Mouse (Mus musculus): ENCODE data around the gene Slc6a20a. TPM values are rescaled to one million over a fixed set of nuclear protein-coding genes. Genes with fewer than 3 reads are reported as not detected.
"Not testable (repeated sequence)": the region's sequence is repeated elsewhere in the genome, so short reads cannot be mapped to it uniquely, and the experiment has no call there.

Slc6a20a gene
- polyA plus RNA-seq (2012; rRNA removed), result 17.9 and 26.1 TPM in 2 replicates

DNA sequence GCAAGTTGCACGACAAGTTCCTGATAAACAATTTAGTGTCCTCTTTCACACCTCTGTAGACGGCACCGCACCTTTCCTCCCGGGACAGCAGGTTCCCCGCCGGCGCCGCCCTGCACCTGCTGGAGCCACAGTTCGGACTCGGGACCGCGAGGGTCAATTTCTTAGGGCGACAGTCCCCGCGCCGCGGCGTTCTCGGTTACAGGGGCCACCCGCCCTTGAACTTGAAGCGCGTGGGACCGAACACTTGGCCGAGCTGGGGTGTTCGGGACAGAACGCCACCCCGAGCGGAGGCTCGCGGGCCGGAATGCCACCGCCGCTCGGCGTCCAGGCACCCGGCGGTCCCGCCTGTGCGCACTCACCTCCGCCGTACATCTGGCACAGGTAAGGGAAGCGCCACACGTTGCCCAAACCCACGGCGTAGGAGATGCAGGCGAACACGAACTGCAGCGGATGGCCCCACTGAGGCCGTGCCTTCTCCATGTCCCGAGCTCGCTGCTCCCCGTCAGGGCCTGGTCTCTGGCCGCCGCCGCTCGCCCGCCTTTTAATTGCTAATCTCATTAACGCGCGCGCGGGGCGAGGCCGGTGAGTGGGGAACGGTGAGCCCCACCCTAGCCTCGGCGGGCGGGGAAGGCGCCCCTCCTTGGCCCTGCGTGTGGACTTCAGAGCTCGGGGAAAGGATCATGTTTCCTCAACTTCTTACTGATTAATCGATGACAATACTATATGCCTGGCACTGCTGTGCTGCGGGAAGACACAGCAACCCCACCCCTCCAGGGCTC, at the start of gene Slc6a20a, which contains the start of gene Ccr9:
TSS of gene Slc6a20a (minus strand) at position 559 of the 779 bp plus-strand sequence.
TSS of gene Ccr9 (plus strand) at position 113 of the 779 bp plus-strand sequence.
- DNase-seq (ENCODE audit: extremely low spot score in 1 of 2, low spot score in 1 of 2), result no peak

DNA sequence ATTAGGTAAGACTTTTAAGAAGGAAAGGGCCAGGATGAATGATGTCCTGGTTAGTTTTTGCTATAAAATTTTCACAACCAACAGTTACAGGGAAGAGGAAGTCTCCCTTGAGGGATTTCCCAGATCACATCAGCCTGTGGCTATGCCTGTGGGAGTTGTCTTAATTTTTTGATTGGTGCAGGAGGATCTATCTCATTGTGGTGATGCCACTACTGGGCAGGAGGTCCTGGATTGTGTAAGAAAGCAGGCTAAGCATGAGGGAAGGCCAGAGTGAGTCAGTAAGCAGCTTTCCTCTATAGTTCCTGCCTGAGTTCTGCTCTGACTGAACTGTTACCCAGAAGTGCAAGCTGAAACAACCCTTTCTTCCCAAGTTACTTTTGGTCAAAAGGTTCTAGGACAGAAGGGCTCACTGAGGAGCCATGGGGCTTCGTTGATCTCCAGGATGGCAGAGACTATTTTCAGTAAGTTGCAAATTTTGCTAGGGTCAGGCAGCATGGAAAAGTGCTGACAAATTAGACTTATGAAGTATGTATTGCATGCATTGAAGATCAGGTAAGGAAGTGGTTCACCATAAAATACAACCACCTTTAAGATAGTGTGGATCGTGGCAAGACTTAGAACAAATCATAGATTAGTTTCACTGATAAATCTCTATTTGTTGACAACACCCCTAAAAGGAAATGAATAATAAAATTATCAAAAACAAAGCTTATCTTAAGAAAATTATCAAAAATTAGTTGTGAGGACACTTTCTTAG, 44.2 kb upstream of the Slc6a20a start:
- DNase-seq (ENCODE audit: extremely low spot score in 1 of 2, low spot score in 1 of 2), result no peak

DNA sequence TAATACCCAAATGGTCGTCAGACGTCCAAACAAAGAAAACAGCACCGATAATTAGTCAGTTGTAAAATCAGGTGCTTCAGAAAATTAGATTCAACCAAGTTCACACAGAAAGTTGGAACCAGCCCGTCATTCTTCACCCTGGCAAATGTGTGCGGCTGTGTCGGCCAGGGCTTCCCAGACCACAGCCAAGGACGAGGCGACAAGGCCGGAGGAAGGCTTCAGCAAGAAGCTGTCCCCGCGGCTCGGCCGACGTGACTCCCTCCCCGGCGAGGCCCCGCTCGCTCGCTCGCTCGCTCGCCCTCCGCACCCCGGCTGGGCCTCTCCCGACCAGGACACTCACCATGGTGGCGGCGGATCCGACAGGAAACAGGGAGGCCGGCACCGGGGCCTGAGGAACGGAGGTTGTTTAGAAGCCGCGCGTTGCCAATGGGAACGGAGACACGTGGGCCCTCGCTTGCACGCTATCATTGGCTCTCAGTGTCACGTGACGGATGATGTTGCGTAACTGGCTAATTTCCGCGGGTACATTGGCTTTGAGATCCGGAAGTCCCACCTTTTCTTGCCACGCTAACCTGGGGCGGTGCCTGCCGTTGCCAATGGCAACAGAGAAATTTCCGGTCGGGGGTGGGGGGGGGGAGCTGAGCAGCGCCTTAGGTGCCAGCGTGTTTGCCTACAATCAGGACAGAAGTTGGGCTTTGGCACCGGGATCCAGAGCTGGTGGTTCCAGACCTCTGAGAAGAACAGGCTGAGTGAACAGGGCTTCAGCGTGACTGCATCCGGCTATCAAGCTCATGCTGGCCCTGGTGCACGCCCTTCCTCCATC, 38.7 kb upstream of the Slc6a20a start, which contains the start of gene Lztfl1:
TSS of gene Lztfl1 (minus strand) at position 512 of the 823 bp plus-strand sequence.
- peak; percentile 97 to 98 for DNase-seq (ENCODE audit: extremely low spot score in 1 of 2, low spot score in 1 of 2)

DNA sequence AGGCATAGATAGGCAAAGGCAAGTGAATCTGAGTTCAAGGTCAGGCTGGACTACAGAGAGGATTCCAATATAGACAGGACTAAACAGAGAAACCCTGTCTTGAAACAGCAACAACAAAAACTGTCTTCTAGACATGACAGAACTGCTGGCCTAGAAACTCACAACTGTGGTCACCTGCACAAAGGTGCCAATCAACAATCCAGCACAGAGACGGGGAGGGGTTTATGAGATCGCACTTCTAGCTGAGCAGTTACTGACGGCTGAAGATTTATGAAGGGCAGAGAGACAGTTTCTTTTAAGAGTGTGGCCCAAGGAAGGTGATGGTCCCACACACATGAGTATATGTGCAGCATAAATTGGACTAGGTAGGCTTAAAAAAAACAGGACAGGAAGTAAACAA, 37.6 kb upstream of the Slc6a20a start:
- no peak for DNase-seq (ENCODE audit: extremely low spot score in 1 of 2, low spot score in 1 of 2)

DNA sequence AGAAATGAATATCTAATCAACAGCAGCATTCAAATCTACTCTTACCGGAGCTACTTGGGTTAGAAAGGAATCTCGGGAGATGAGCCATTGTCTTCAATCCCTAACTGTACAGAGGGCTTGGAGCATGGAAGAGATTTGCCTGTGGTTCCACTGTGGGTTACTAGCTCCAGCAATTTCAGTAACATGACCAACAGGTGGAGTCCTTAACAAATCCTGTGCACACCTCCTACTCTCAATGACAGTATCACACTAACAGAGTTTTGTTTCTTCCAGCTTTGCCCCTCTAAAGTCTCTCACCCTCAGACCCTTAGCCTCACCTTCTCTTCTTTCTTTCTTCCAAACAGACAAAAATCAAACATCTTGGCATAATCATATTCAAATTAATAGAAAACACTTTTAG, 34.4 kb upstream of the Slc6a20a start:
- DNase-seq (ENCODE audit: extremely low spot score in 1 of 2, low spot score in 1 of 2), result no peak

DNA sequence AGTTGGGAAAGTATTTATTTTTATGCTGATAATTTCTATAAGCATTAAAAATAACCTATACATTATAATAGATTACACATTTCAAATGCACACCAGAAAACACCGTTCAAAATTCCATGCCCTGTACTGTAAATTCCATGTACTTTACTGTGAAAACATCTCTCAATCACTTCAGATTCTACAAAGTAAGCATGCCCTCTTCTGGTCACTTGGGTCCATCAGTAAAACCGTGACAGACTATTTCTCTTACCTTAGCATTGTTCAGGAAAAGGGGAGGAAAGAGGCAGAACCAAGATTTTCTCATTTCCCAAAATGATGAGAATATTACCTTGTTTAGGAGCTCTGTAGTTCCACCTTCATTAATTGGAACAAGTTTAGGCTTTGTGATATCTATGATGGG, 30.5 kb upstream of the Slc6a20a start:
- no peak for DNase-seq (ENCODE audit: extremely low spot score in 1 of 2, low spot score in 1 of 2)

DNA sequence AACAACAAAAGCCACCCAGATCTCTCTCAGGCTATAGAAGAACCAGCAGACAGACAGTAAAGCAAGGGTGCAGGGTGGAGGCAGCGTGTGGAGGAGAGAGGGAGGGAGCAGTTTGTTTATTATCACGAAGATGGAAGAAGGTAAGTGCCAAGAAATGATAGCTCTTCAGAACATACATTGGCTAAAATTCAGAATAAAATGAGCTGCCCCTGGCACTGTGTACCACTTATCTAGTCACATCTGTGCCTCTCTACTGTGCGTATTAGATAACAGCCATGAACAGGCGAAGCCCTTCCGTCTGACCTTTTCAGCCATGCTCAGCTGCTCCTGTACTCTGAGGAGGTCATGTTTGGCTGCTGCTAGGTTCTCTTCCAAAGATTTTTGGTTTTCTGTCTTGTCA, 23.1 kb upstream of the Slc6a20a start:
- no peak for DNase-seq (ENCODE audit: extremely low spot score in 1 of 2, low spot score in 1 of 2)

DNA sequence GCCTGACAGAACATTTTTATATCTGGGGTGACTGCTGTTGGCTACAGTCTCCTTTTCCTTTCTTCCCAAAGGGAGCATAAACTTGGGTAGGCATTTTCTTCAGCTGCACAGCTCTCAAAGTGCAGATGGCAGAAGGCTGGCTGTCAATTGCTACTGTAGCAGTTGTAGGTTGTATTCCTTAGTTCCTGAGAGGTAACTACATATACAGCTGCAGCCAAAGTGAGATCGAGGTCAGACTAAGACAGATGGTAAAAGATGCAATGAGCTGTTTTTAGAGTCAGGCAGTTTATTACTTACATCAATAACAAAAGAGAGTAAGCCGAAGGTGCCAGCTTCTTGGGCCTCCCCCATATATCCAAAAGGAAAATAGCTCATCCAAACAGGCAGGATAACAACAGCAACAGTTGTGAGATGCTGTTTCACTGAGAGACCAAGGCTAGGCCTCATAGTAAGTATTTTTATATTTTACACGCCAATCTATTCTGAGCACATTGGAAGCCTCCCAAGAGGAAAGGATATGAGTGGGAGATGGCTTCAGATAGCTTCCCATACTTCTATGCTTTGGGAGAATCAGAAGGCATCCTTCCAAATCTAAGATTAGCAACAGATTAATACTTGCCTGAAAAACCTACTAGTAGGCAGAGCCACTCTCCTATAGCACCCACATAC, 17.1 kb upstream of the Slc6a20a start:
- DNase-seq (ENCODE audit: extremely low spot score in 1 of 2, low spot score in 1 of 2), result peak; percentile 53 to 77

DNA sequence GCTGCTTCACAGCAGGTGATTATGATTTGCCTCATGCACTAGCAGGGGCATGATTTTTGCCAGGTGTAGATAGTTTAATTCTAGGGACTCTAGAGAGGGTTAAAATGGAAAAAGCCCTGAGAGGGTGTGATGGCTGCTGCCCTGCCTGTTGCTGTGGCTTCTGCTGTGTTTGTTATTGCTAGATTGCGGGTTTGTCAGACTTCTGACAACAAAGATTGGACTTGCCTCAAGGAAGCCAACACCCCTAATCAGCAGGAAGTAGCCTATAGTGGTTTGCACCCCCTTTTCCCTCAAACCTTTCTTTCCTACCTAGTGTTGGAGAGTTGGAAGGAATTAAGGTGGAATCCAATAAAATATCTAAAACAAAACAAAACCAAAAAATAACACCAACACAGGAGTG, 9.5 kb upstream of the Slc6a20a start:
- no peak for DNase-seq (ENCODE audit: extremely low spot score in 1 of 2, low spot score in 1 of 2)

DNA sequence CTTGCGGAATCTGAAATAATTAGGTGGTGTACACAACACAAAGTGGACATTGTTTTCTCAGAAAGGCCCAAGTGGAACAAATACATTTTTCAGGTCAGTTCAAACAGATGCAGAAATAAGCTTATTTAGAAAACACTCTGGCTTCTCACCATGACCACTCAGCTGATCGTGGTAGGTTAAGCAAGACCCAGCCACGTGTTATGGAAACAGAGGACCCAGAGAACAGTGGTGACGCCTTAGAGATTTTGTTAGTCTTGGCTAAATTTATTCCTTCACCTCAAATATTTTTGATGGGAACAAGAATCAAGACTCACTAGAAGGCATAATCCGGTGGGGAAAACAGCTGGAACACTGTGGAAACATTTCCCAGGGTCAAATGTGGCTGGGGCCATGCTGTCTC, 7.5 kb upstream of the Slc6a20a start:
- no peak for DNase-seq (ENCODE audit: extremely low spot score in 1 of 2, low spot score in 1 of 2)

DNA sequence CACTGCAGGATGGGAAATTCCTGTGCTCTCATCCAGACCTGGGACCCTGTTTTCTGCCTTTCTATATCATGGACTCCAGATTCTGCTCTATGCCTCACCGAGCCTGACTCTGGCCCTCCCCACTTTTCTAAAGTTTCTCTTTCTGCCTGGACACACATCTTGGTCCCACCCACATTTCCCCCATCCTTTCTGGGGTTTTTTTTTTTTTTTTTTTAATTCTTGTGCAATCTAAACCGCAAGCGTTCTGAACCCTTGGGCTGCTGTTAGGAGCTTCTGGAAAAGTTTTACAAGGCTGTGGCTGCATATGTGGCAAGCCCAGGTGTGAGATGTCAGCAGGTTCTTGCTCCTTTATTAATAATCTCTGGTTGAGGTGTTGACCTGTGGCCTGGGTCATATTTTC, 5.0 kb upstream of the Slc6a20a start:
- DNase-seq (ENCODE audit: extremely low spot score in 1 of 2, low spot score in 1 of 2), result no peak

DNA sequence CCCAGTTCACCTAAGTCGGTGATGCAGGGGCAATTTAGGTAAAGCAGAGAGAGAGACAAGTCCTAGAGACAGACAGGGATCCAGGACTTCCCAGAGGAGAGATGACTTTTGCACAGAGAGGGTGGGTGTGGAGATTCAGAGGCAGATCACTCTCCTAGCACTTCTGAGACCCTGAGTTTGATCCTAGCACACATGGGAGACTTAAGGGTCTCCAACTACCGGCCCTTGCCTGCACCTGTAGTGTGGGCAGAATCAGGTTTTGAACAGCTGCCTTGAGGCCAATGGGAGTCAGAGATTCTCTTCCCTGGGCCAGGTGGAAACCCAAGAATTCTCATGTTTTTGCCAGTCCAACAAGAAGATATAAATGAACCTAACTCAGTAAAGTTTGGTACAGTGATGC, 513 bp upstream of the Slc6a20a start:
- no peak for DNase-seq (ENCODE audit: extremely low spot score in 1 of 2, low spot score in 1 of 2)

DNA sequence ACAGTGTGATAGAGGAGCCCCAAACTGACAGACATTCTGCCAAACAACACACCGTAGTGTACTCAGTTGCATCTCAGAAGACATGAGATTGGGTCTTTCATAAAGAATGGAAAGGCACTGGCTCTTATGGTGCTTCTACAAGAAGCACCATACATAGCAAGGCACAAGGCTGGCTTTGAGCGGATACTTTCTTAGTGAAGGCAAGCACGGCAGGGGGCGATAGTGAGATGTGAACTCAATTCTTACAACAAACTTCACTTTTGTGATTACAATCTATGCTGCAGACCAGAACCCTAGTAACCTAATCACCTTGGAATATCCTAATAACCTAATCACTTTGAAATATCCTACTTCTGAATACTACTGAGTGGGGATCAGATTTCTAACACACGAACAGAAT, 13.0 kb downstream of the Slc6a20a start:
- DNase-seq (ENCODE audit: extremely low spot score in 1 of 2, low spot score in 1 of 2), result peak in 1 of 2 experiments; percentile 61

DNA sequence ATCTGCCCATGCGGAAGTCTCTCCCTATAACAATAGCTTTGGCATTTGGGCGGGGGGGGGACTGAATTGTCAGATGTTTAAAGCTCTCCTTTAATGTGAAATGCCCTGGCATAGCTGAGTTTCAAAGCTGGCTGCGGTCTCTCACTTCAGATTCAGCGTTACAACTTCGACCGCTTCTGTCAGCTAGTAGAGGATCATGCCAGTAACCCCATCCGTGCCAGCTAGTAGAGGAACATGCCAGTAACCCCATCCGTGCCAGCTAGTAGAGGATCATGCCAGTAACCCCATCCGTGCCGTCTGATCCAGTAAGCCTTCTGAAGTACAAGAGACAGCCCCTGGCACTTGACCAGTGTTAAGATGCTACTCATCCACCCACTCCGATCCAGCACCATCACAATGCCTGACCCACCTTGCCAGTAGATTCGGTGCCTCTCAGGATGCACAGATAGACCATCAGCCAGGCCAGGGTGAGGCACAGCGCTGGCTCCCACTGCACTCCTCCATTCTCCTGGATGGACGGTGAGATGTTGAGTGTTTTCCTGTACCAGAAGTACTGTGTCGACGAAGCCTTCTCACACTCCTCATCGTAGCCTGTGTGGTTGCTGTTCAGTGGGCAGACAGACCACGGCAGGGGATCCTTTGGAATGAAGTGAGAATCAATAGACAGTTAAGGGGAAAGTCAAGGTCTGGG, 18.6 kb downstream of the Slc6a20a start:
- DNase-seq (ENCODE audit: extremely low spot score in 1 of 2, low spot score in 1 of 2), result not testable (repeated sequence)

DNA sequence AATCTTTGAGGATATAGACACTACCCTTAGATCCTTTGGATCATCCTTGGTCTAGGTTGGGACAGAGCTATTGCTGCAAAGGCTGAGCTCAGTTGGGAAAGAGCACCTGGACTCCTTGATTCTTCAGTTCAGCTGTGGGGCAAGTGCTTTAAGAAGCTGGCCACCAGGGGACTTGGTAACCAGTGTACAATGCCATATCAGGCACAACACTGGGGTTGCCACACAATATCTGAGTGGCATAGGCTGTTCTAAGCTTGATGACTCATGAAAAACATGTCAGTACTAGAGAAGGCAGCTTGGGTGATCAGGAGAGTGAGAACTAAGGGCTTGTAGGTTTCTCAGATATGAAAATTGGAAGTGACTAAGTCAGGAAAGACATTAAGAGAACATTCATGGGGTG, 19.7 kb downstream of the Slc6a20a start:
- DNase-seq (ENCODE audit: extremely low spot score in 1 of 2, low spot score in 1 of 2), result no peak

DNA sequence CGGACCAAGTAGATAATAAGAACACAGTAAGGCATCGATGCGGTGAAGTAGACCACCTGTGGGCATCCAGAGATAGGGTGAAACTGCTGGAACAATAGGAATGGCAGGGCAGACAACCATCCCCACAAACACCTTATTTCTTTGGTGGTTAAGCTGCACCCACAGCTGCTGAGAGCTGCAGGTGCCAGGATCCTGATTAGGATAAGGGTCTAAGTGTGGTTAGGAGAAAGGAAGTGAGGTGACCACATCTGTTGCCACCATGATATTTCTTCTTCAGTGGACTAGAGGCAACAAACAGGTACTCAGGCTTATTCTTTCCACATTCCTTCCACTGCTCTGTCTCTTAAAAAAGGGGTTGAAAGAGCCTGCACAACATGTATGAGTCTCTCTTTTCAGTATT, 21.2 kb downstream of the Slc6a20a start:
- DNase-seq (ENCODE audit: extremely low spot score in 1 of 2, low spot score in 1 of 2), result no peak

DNA sequence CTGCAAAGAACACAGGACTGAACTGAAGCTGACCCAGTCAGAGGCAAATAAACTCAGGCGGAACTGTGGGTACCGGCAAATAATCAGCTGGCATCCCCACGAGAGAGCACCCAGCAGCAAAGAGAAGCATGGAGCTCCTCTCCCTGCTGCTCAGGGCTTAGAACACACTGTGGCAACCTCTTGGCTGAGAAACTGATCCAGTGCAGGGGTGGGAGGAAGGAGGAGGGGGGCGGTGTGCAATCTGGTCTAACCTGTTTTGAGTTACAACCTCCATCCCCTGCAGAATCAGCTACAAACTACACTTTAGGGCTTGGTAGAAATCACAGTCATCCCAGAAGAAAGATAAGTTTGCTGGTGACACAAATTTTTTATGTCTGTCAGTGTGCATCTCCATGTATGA, 27.3 kb downstream of the Slc6a20a start:
- no peak for DNase-seq (ENCODE audit: extremely low spot score in 1 of 2, low spot score in 1 of 2)

DNA sequence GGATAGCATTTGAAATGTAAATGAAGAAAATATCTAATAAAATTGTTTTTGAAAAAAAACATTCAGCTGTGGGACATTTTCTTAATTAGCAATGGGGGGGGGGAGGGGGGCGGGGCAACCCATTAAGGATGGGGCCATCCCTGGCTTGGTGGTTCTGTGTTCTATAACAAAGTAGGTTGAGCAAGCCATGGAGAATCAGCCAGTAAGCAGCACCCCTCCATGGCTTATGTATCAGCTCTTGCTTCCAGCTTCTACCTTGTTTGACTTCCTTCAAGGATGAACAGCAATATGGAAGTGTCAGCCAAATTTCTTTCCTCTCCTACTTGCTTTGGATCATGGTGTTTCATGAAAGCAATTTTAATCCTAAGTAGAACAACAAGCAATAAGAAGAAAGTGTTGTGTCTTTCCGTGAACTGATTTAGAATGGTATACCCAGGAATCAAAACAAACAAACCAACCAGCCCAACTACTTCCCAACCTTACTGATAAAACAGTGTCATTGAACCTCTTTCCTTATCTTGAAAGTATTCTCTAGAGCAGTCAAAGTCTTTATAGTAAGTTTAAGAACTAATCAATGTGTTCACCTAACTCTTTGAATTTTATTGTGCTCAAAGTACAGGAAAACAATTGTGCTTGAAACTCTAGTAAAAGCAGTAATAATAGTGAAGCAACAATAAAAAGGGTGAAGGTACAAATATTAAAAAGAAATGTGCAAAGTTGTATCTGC, 28.7 kb downstream of the Slc6a20a start:
- no peak for DNase-seq (ENCODE audit: extremely low spot score in 1 of 2, low spot score in 1 of 2)

DNA sequence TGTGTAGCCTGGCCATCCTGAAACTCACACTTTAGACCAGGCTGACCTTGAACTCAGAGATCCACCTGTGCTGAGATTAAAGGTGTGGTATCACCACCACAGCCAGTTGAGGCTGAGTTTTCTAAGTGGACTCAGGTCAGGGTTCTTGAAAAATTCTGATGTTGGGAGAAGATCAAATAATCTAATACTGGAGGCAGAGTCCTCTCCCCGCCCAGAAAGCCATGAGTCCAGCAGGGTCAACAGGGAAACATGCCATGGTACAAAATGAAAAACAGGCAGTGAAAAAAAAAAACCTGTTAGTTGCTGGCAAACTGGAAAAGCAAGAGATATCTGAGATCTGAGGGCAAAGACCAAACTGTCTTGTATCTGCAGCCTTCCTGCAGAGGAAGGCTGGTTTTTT, 38.6 kb downstream of the Slc6a20a start:
- no peak for DNase-seq (ENCODE audit: extremely low spot score in 1 of 2, low spot score in 1 of 2)

Measured in frontal cortex, adult 2 months (tissue).